Mouse (Mus musculus) megakaryocyte progenitor cell, adult 5-6 weeks (primary cell): Measurements from ENCODE around the gene Cpa2. TPM values are rescaled to one million over a fixed set of nuclear protein-coding genes. Genes with fewer than 3 reads are reported as not detected.
A peak's percentile ranks its signal among the peaks of the same experiment; 100 is the strongest.

Source experiments
- ATAC-seq: replicated peaks from 2 replicates; pipeline ENCODE4 v1.8.0; 2016; ENCODE audit warnings: mild to moderate bottlenecking, moderate TSS enrichment, inconsistent platforms; ENCODE audit not compliant: poor library complexity
- total RNA-seq, 2 experiments: library from RNA; stranded (forward) in 1 of 2; stranded (reverse) in 1 of 2; fragments of 157-497, 149-512 nt in 1 of 2; fragments of 200-1000 nt in 1 of 2; gene quantifications; 2 replicates each; pipeline versions ENCODE4 v1.2.3 to v1.2.4; 2015 to 2017

The Cpa2 gene
- 1.3 TPM in 1 of 2 replicates, not detected in the other for total RNA-seq (2015)
- total RNA-seq (2017): not detected in 2 replicates

DNA sequence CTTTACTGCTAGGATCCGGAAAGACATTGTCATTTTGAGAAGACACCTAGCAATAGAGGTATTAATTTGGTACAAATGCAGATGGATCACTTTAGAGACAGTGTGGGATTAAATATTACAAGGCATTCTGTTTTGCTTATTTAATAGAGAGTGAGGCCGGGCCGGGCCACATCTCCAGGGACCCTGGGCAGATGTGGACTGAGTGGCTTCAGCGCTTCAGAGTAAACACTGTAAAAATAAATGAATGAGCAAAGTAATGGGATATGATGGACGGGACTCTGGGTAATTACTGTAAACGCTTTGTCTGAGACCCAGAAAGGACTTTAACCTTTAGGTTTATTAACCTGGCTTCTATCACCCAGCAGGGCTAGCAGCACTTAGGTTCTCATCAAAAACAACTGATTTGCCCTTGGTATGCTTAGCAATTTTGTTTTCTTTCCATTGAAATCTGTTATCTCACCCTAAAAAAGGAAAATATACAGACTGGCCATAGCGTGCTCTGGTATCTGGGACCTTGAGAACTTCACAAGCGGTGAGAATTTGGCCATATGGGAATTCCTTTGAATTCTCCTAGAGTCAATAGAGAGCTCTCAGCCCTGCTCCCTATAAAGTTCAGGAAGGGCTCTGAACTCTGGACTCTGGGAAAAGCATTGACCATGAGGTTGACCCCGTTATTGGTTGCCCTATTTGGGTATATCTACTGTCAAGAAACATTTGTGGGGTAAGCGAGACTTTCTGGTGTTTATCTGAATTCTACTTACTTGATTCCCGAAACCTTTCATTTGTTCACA, at the start of gene Cpa2:
TSS of gene Cpa2 (plus strand) at position 574 of the 791 bp plus-strand sequence.
- no peak for ATAC-seq

DNA sequence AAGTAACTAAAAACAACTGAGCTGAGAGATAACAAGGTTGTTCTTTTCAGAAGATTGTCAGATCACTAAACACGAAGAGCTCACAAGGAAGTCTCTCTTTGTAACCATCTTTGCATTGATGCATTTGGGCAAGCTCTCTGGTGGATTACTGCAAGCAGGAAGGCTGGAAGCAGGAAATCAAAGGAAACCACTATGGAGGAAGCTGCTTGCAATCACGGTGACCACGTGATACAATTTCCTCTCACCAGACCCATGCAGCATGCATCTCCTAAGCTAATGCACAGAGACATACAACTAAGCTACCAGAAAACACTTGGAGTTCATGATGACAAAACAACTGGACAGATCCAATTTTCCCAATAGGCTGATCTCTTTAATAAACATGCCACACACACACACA, 42.3 kb upstream of the Cpa2 start:
- peak; percentile 26; the same call in 1 of the 2 replicates for ATAC-seq

DNA sequence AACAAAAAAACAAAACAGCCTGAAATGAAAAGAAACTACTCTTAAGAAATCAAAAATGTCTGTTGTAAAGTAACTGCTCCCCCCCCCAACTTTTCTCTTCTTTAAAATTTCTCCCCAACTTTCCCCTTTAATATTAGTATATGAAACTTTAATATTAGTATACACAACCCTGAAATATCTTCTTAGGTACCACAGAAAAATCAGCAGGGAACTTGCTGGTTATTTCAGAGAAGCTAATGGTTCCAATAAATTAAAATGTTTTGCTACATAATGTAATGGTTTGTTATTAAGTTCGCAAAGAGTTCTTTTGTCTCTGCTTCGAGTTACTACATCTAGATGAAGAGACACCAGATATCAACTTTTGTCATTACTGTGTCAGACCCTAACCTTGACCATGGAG, 32.6 kb upstream of the Cpa2 start:
- no peak for ATAC-seq

DNA sequence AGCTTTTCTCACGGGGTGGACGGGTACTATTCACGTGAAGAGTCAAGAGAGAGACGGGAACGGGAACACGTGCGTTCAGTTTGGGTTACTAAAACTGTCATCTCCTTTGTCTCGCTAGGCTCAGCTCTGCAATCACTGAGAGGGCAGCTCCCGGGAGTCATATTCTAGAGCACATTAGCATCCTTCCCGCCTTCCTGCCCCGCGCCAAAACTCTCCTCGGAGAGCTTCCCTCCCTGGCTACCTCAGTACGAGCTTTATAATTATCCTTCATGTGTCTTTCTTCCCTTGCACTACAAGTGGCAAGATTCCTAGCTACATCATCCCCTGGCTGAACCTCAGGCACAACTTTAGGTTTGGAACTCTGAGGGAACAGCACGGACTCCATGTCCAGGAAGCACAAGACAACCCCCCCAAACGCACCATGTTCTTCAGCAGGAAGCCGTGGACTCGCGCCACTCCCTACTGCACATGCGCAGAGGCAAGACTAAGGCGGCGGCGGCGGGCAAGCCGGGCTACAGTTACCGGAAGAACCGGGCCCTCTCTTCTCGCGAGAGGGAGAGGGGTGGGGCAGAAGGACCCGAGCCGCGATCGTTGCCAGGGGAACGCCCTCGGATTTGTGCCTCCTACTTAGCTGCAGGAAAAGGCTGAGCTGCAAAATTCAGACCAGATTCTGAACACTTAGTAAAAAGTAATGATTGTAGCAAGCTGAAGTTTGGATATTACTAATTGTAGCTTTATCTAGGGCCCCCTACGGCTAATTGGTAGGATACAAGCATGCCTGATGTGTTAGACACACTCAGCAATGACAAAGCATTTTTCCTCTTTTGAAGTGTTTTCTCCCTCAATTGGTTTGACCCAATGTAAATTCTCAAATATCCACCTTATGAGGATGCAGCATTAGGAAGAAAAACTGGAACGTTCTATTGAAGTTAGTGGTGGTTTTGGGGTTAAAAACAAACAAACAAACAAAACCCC, 31.8 kb upstream of the Cpa2 start, which contains the start of the genes Tmem209 and Ssmem1:
TSS of gene Tmem209 (minus strand) at position 519 of the 975 bp plus-strand sequence.
TSS of gene Ssmem1 (plus strand) at position 585 of the 975 bp plus-strand sequence.
- ATAC-seq: peak; percentile 99

DNA sequence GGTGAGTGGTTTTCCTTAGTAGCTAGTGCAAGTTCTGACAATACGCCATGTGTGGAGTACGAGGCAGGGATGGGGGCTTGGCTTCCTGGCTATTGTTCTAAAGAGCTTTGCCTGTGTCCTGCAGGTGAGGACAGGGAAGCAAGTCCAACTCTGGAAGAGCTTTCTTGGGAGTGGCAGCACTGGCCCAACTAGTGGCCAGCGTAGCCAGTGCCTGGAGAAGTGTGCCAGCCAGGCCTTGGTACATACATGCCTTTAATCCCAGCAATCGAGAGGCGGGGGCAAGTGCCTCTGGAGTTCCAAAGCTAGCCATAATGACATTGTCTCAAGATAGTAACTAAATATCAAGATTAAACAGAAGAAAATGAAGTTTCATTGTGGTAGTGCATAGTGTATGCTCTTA, 31.1 kb upstream of the Cpa2 start:
- ATAC-seq: no peak

DNA sequence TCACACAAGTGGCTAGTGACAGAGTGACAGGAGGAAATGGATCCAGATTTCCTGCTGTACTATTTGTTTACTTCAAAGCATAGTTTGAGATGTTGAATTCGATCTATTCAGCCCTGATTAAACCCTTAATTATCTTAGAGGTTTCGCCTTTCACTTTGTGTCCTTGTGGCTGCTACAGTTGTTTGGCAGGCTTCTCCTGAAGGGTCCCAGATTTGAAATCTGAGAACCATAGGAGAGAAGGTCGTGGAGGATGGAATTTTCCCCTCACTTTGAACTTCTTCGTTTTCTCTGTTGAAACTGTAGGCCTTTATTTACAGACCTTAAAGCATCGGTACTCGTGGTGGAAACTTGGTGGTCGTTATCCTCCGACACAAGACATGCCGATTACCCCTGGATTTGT, 27.1 kb upstream of the Cpa2 start:
- ATAC-seq: no peak

DNA sequence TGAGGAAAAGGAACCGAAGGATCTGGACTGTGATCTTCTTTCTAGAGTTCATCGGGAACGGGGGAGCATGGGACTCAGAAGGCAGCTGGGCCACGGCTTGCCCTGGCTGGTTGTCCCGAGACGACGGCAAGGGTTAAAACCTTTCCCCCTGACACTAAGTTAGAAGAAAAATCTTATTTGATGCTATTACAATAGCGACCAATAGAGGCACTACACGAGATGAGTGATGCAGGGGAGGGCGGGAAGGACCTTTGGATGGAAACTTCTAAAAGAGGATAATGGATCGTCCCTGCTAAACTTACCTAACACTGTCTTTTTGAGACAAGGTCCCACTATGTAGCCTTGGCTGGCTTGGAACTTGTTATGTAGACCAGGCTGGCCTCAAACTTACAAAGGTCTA, 21.0 kb upstream of the Cpa2 start:
- peak; percentile 37 for ATAC-seq

DNA sequence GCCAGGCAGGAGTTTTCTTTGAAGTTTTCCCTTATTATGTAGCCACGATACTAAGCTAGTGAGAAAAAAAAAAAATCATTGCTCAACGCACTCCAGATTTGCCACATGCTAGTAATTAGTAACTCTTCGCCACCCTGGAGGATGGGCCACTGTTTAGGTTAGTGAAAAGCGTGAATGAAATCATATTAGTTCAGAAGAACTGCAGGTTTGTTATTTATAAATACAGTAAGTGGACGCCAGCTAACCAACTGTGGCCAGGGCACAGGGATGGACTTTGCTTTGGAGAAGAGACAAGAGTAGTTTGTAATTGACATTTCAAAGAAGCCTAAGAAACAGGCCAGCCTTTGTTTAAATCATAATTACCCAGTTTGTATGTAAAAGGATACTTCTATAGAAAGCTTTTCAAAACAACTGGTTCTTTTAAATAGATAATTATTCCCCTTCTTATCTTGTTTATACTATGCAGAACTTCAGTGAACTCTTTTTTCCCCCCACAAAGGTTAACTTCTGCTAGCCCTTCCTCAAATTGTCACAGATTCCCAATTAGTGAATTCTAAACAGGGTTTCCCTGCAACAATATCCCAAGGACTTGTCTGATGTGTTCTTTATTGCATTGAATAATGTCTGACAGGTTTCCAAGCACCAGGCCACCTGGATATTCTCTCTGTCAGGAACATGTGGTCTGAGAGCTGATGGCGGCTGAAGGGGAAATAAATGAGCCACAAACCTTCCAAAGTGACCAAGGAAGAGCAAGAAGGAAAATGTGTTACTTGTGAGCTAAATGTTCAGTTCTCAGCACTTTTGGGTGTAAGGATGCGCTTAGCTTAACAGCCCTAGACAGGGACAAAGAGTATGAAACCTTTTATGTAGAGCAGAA, 15.7 kb upstream of the Cpa2 start:
- ATAC-seq: no peak

DNA sequence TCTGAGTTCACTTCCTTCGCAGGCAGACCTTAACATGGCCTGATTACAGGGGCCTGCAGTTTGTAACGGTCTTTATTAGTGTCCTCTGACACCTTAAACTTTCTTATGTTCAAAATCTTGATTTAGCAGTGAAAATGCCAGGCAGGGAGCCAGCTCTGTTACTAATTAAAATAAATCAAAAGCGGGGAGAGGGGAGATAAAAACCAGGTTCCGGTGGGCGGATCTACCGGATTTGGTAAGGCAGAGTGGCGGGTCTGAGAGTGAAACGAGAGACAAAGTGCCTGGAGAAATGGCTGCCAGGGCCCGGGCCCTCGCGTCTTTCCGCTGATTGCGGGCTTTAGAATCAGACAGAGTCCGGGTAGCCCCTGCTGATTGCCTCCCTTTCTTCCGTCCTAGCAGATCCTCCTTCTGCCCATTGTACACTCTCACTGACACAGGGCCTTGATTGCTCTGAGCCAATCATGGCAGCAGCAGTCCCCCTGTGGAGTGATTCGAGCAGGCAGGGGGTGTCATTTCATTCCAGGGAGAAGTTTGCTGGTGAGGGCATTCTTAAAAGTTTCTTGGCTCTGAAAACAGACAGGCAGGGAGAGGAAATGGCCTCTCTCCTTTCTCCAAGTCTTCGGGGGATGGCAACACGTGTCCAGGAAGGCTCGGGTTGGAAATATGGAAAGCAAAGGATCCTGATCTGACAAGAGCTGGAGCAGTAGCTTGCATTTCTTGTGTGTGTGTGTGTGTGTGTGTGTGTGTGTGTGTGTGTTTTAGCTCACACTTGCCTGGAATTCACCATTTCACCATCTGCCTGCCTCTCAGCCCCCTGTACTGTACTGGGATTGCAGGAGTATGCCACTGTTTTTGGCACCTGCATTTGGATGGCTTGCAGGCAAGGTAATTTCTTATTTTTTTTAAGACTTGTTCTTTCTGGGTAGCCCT, 14.5 kb upstream of the Cpa2 start:
- ATAC-seq: no peak

DNA sequence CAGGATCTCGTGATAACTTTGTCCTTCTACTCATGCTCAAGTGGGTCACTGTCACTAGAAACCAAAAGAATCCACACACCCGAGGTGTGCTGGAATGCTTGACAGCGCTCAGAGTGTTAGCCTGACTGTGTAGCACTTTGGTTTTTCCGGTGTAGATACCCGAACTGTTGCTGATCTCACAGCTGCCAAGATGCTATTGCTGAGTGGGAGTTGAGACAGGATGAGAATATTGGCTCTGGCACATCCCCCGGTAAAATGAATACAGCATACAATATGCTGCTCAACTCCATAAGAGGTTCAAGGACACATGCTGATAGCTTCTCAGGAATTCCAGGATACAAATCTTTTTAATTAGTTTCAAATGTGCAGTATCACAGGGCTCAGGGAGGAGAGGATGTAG, 12.6 kb upstream of the Cpa2 start:
- ATAC-seq: no peak

DNA sequence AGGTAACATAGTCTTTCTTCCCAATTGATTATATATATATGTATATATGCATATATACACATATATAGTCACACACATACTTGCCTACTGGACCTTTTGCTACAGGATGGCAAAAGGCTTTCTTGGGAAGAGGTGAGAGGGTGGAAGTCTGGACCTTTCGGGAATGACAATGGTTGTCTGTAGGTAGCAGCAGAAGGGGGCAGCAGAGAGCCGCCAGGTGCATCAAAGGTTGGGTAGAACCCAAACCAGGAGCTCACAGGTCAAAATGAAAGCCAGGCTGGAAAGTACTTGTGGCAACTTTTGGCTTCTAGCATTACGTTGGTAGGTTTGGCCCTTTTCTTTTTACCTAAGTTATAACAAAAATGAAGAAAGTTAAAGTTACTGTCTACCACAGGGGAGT, 6.0 kb upstream of the Cpa2 start:
- peak; percentile 44; the same call in 1 of the 2 replicates for ATAC-seq

DNA sequence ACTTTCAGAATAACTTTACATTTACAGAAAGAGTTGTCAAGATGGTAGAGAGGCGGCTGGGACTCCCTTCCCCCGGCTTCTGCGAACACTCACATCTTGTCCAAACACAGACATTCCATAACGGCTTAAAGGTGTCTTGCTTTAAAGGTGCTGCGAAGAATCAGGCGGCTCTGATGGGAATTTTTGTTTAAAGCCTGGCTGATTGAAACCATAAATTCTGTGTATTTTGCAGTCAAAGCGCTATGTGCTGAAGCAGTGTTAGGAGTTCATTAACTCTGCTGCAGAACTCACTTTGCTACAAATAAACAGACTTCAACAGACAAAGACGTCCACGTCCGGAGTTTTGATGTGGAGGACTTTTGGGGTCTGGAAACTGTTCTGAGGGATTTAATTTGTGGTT, 3.1 kb upstream of the Cpa2 start:
- ATAC-seq: no peak

DNA sequence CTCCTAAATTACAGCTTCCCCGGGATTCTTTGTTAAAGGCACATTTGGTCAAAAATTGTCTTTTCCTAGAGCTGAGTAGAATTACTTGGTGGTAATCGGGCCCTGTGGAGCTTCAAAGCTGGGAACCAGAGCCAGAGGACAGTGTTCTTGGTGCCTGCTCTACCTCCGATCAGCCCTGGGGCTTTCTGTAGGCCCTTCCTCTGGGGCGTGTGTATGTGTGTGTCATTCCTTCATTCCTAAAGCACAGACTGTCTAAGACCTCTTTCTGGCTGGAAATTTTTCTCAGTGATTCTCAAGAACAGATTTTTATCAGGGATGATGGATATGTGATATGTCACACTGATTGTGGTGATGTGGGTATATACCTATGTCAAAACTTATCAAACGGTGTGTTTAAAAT, 2.6 kb upstream of the Cpa2 start:
- ATAC-seq: no peak

DNA sequence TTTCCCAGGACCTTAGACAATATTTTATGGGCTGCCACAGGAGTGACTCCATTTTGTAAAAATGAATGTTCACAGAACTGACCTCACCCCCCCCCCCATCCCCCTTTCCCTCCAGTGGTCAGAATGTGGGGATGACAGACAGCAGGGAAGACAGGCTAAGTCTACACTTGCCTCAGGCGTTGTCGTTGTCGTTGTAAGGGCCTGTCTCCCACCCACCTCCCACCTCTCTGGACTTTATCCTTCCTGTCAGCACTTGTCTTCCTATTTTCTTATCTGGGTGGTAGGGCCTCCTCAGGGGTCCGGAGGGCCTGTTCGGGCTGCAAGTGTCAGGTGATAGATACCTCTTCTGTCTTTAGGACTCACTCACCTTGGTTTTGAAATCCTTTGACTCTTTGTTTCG, 895 bp downstream of the Cpa2 start:
- no peak for ATAC-seq

DNA sequence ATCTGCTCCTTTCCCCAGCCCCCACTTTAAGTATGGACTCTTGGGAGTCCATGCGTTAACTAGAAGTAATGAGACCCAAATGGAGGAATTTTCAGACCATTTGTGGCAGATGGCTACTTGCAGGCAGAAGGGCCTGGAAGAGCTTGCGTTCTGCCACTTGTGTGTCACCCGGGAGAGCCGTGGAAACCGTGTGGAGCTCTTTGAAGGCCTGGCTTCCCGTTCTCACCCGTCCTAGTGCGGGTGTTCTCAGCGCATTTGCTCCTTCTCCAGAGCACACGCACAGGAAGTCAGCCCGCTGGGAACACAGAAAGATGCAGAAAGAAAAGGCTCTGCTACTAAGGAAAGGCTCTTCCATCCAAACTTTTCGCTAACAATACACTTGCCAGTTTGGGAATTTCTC, 1.7 kb downstream of the Cpa2 start:
- no peak for ATAC-seq

DNA sequence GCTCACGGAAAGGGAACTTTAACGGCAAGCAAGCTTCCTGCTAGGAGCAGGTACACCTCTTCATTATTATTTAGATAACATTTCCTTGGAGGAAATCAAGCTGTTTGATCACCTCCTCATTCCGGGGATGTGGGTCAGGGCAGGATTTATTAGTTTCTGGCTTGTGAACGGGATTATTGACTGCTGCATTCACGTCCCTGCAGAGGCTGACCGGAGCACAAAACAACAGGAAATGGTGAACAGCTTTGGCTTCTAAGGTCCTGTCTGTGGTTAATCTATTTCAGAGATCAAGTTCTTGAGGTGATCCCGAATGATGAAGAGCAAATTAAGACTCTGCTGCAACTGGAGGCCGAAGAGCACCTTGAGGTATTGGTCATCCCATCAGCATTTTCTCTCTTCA, 2.5 kb downstream of the Cpa2 start:
- no peak for ATAC-seq

DNA sequence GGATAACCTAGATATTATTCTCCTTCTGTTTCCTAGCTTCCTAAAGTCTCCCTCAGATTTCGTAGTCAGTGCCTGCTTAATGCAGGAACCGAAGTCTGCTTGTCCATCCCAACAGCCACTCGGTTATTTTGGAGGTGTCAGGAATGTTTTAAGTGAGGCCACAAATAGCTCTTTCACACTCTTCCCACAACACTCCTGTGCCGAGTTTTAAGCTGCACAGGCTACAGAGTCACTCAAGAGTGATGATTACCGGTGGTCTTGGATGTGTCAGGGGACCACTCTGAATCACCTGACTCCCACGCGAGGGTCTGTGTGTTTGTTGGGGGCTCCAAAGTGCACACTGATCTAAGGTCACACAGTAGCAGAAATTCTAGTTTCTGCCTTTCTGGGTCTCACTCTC, 4.3 kb downstream of the Cpa2 start:
- no peak for ATAC-seq

DNA sequence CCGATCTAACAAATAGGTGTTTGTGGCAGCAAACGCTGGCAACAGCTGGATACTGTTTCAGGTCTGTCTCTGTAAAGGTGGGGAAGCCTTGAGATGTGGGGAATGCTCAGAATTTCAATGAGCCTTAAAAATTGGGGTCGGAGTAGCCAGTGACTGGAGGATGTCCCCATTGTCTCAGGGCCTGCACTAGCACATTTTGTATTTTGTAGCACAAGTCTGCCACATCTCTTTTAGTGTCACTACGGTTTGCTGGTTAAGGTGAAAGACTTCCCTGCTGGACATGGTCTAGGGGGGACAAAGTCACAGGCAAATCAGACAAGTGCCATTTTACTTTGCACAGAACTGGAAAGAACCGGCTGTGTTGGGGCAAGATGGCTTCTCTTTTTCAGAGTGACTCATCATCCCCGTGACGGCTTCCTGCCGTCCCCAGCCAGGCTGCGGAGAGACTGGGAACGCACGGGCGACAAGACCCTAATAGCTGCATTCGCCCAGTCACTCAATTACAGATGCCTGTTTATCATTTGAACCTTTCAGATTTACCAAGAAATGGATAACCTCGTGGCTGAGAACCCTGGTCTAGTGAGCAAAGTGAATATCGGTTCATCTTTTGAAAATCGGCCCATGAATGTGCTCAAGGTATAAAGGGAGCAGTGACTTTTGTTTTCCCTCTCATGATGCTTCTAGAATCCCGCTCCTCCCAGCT, 5.3 kb downstream of the Cpa2 start:
- peak; percentile 77 for ATAC-seq

DNA sequence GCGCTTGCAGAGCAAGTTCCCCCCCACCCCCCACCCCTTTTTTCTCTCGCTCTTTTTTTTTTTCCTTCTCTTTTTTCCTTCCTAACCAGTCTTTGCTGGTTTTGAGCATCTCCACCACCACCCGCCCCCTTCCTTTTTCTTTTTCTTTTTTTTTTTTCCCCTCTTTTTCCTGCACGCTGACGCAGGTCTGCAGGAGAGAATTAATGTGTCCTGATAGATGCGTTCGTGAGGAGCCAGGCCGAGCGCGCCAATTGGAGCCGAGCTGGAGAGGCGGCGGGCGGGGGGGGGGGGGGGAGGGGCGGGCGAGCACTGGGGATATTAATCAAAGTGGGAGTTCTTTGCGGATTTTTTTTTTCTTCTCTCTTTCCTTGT, 5.9 kb downstream of the Cpa2 start:
- no peak for ATAC-seq
